Mouse (Mus musculus): ENCODE measurements around the gene Hdhd3.

- no peak for TF ChIP-seq GATA1 (IDR thresholded peaks at IDR 0.05; ENCODE audit: low read length)
- no peak for TF ChIP-seq TAL1 (IDR thresholded peaks at IDR 0.05; ENCODE audit: low read length)
These were observed 3.5 kb upstream of the Hdhd3 start for GRCm38 (mm10) chr4:62506798-62507197.

Data from erythroblast, embryonic 14.5 days (primary cell).